Mouse (Mus musculus) lung, postnatal 25 days (tissue): ENCODE results near the gene Noxred1.
"Not testable (repeated sequence)": the region's sequence is repeated elsewhere in the genome, so short reads cannot be mapped to it uniquely, and the experiment has no call there.

ENCODE experiments used
- DNase-seq: peaks from one replicate; pipeline ENCODE4 v3.0.0; 2022; ENCODE audit warnings: low spot score

Noxred1 gene

DNA sequence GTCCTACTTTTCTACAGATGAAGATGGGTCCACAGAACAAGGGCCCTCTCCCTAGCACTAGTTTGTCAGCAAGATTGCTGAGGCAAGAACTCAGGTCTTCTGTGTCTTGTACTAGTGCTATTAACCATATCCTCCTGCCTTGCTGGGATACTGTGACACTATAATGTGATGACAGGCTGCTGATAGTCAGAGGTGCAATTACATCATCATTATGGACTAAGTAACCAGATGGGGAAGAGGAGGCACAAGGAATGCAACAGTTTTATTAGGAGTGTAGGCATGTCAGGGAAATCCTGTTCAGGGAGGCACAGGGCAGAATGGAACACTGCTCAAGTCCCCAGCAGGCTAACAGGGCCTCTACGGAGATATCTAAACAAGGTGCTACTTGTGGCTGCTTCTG, at the start of gene Noxred1:
Noxred1 (minus strand) TSS at position 101 of the 400 bp plus-strand sequence.
- no peak for DNase-seq

DNA sequence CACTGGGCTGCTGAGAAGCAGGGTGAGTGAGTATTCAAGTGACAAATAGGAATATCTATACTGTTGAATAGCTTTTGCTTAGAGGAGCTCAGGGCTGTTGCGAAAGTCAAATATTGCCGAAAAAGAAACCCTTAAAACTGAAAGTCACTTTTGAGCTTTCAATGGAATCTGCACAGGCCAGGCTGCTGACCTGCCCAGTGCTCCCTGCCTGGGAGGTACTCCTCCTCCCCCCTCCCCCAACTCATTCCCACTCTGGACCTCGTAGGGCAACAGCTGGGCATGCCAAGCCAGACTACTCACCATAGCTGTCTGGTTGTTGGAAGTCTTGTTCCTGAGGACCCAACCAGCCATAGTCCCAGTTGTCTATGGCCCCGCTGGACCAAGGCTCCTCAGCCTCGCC, 46.2 kb upstream of the Noxred1 start:
- DNase-seq = peak; percentile 44

DNA sequence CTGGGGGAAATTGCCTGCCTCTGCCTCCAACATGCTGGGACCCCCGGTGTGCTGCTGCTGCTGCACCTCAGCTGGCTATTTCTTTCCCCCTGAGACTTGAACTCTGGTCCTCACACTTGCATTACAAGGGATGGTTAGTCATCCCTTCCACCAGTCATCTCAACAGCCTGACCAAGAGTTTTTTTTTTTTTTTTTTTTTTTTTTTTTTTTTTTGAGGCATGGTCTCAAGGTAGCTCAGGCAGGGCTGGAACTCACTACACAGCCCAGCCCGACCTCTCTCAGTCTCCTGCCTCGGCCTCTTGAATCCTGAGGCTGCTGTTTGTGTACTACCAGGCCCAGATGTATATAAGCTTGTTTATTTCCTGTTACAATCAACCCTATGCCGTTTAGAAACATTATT, 45.7 kb upstream of the Noxred1 start:
- DNase-seq = no peak

DNA sequence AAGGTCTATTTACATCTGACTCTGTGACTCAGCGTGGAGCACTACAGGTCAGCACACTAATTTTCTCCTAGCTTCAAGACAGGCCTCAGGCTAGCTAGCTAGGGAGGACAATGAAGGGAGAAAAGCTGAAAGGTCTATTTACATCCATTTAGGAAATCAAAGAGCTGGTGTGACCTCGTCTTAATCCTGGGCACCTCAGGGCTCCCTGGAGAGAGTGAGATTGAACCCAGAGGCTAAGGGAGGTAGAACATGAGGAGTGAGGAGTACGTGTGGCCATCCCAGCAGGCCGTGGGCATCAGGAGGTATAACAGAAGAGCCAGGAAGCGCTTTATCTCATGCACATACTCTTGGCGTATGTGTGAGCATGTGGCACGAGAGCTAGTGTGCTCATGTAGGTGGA, 45.2 kb upstream of the Noxred1 start:
- DNase-seq = no peak

DNA sequence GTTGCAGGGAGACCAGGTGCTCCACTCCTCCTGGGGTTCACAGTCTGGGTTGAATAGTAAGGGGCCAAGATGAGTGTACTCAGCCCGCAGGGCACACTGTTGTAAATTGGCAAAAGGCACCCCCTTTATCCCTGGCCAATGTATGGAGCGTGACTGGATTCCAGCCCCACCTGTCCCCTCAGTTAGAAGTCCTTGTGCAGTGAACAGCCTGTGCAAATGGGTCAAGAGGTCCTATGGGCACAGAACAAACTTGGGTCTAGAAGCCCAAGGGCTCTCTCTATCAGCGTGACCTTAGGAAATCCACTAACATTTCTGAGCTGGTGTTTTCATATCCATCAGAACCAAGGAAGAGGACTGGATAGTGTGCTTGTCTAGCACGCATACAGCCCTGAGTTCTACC, 44.2 kb upstream of the Noxred1 start:
- no peak for DNase-seq

DNA sequence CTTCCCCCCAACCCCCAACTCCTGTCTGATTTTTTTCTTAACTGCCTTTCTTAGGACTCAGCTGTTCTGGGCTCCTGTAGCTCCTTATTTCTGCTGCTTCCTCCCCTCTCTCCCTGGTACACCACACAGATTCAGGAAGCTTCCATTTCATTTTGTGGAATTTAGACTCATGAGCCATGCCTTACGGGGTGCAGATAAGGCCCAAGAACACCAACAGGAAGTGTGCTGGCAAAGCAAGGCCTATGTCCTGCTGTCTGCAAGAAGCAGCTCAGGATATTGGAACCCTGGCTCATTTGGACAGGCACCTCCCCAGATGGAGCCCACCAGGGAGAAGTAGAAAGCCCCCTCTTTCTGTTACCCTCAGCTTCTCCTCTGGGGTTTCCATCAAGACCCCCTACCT, 43.2 kb upstream of the Noxred1 start:
- DNase-seq = no peak

DNA sequence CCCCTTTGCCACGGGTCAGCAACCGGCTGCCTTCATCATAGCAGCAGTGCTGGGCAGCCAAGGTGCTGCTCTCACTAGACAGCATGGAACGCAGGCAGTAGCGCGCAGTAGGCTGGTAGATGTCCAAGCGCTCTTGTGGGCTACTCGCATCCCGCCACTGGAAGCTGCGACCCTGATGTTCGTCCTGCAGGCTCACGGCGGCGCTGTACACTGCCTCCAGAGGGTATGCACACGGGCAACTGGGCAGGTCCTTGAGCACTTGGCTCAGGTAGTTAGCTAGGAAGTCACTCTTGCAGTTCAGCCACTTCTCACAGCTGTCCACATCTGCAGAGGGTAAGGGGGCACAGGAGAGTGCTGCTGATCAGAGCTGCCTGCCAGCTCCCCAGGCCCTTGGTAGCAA, 41.3 kb upstream of the Noxred1 start:
- no peak for DNase-seq

DNA sequence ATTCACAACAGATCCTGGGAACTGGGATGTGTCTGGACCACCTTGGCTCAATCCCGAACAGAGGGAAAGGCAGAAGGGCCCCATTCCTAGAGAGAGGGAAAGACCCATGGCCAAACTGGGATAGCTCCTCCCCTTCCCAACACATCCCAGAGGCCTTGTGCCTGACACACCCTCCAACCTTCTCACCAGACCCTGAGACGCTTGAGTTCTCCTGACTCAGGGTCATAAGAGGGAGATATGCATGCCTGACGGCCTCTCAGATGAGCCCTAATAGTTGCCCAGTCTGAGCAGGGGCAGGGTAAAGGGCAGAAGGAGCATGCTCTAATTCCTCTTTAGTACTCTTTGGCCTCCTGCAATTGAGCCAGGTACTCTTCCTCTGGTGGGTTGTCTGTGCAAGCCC, 40.8 kb upstream of the Noxred1 start:
- DNase-seq = no peak

DNA sequence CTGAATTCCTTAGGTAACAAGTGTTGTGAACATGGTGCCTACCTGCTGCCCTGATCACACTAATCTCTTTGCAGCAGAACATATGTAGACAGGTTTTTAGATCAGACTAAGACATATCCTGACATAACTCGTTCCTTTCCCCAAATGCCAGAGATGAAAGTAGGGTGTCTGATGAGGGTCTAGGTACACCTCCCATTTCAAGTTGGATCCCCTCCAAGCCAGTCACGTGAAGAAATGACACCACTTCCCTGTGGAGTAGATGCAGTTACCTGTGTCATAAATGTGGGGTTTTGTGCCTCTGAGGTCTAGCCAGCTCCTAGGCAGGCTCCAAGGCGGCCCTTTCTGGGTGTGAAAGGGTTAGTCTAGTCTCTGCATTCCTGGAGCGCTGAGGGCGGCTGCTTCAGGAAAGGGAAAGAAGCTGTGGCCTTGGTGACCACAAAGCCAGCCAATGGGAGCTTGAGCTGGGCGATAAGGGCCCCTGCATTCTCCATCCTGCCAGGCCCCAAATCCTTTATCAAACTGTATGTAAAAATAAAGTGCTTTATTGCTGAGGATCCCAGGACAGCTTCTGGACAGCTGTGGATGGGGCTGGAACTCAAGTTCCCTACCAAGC, 39.7 kb upstream of the Noxred1 start:
- DNase-seq = no peak

DNA sequence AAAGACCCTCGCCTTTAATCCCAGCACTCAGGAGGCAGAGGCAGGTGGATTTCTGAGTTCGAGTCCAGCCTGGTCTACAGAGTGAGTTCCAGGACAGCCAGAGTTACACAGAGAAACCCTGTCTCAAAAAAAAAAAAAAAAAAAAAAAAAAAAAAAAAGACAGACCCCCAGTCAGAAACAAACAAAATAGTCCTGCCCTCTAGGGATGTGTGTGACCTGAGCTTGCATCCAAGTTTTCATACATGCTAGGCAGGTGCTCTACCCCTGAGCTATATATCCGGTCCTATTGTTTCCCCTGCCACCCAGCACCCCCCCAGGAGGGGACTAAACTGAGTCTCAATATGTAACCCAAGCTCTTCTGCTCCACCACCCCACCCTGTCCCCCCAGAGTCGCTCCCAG, 38.7 kb upstream of the Noxred1 start:
- not testable (repeated sequence) for DNase-seq

DNA sequence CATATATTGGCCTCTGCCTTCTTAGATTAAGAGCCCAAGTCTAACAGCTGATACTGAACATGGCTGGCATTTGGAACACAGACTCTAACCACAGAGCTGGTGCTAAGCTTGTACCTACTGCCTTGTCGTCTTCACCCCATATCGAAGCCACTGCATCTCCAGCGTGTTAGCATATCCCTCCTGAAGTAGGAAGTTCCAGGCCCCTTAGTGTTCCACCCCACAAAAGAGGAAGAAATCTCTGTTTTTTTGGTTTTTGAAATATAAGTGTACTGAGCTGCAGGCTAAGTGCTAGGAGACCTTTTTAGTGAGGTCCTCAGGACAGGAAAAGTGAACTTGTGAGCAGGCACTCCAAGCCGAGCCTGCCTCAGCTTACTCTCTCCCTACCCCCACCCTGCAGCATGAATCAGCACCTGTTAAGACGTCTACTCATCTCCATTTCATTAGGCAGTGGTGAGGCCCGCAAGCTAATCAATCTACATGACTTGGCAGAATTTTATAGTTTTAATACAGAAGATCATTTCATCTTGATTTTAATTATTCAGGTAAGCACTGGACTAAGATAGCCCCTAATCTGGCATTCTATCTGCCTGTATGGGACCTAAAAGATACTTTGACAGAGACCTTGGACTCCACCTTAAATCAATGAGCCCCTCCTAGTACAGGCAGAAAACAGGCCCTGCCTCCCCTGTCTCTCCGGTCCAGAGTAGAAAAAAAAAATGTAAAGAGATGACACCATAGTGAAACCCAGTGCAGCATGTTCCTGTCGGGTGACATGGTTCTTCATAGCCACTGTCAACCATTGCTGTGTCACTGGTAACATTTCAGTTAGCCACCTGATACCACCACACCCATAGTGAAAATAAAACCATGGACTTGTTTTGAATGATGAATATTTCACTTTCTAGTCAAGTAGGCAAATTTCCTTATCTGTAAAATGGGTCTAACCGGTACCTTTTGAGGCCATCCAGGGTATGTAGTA, 36.6 kb upstream of the Noxred1 start:
- DNase-seq = no peak

DNA sequence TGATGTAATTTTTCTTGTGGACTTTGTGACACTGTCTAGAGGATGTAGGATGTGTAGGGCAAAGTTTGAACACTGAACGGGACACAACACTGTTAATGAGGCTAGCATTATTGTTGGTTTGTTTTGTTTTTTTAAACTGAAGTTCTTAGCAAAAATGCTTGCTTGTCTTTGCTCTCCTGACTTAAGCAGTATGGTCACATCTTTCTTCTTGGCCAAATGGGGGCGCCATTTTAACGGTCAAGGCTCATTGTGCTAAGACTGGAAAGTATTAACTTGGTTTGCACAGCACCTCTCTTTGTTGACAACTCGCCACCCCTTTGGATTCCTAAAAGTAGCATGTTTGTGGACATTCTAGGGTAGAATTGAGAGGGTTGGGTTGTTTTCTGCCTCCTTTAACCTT, 29.1 kb upstream of the Noxred1 start:
- DNase-seq = no peak

DNA sequence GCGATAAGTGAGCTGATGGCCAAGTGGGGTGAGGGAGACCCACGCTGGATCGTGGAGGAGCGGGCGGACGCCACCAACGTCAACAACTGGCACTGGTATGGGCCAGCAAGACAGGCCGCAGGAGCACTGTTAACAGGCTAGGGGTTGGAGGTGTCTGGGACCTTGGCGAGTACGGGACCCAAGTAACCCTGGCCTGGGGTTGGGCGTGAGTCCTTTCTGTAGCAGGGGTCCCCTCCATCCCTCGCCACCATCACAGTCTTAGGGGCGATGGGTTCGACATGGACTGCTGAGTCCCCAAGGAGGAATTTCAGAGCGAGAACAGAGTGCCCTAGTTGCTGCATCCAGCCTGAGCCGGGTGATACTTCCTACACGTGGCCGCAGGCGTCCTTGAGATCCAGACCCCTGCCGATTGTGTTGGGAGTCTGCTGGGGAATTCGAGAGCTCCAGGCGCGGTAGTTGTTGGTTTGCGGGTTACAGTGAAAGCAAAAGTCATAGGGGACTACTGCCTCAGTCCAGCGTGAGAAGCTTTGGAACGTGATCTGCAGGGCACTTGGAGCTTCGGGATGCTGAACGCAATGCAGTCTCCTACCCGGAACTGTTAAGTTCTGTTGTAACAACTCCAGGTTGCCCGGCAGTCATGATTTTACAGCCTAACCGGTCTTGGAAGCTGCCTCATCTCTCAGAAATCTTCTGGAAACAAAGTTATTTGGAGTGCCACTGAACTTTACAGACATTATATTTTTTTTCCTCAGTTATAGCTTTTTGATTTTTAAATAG, 28.5 kb upstream of the Noxred1 start:
- no peak for DNase-seq

DNA sequence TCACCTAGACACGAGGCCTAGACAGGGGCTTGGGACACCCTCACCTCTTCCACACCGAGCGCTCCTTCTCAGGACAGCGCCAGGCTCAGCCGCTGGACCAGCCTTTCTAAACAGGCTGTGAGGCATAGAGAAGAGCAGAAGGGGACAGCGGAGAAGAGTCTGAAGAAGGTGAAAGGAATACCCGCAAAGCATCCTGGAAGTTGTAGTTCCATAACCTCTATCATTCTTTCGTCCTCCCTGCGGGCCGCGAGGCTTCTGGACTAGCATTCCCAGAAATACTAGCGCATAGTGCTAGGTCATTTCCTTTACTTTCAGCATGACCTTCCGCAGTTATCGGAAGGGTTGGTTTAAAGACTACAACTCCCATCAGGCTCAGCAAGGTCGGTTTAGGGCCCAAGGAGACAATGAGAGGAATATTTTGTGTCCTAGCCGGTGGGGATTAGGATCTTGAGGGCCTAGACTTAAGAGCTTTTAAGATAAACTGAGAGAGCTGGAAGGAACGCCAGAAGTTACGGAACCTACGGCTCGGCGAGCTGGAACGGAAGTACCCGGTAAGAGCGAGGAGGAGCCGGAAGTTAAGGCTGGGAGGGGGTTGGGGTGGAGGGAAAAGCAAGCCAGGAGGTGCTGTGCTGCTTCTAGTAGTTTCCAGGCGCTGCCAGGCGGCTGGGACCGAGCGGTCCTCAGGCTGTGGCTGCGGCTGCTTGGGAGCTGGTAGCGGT, 27.7 kb upstream of the Noxred1 start, which contains the start of the genes Vipas39 and Ahsa1:
Vipas39 (minus strand) TSS at position 149 of the 719 bp plus-strand sequence.
Ahsa1 (plus strand) TSS at position 372 of the 719 bp plus-strand sequence.
- peak; percentile 97 for DNase-seq

DNA sequence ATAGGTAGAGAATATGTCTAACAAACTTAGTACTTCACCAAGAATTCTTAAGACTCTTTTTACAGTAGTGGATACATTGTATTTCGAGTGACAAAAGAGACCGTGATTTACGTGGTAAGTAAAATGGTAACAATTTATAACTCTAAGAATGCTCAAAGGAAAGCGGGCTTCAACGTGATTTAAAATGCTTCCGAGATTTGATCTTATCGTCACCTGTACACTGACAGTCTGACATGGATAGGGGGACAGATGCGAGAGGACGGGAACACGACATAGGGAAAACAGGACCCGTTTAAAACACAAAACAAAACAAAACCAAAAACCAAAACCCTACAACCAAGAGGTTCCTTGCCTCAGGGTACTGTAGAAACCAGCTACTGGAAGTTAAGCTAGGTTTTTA, 26.9 kb upstream of the Noxred1 start:
- no peak for DNase-seq

DNA sequence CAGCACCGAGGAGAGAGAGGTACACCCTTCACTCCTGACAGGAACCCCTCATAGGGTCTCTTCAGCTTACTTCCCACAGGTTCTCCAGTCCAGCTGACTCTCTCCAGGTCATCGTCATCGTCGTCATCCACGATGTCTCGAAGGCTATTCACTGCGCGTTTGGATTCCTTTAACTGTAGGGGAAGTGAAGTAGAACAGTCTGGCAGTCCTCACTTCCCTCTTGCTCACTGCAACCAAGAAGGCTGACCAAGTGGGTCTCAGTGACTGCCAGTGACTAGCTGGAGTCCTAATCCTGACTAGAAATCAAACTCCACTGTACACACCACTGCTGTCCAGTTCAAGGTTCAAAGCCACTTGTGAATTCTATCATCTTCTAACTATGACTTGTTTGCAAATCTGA, 22.0 kb upstream of the Noxred1 start:
- no peak for DNase-seq

DNA sequence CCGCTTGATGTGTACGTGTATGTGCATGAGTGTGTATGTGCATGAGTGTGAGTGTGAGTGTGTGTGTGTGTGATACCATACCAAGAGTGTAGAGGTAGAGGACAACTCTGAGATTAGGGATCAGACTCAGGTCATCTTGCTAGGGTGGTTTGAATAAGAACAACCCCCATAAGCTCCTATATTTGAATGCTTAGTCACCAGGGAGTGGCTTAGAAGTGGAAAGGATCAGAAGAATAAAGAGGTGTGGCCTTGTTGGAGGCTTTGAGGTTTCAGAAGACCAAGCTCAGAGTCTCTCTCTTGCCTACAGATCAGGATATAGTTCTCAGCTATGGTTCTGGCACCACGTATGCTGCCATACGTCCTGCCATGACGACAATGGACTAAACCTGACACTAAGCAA, 18.1 kb upstream of the Noxred1 start:
- DNase-seq = no peak

DNA sequence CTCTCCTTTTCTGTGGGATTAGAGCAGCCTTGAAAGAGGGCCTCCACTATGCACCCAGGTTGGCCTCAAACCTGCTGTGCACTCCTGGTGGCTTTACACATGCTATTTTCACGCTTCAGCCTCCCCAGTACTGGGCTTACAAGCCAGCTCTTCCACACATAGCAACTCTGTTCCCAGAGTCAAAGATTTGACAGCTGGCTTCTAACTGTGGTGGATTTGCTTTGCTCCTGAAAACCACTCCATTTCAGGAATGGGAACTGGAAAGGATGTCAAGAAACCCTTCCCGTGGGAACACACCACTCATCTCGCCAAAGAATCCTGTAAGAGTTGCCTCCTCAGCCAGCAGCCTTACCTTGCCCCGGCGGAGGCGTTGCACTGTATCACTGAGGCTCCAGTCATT, 15.3 kb upstream of the Noxred1 start:
- no peak for DNase-seq

DNA sequence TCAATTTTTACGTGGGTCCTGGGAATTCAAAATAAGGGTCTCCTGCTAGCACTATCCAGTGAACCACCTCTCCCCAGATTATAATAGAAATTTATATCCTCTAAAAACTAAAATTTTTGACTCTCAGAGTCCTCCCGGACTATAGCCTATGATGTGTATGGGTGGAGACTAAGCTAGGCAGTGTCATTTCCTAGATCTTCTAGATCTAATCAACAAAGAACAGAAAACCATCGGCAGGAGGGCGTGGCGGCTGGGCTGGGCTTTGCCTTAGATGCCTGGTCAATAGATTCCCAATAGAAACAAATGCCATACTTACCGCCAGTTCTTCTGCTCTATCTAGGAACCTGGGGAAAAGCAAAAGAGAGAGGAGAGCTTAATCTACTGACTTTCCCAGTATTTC, 11.6 kb upstream of the Noxred1 start:
- no peak for DNase-seq

DNA sequence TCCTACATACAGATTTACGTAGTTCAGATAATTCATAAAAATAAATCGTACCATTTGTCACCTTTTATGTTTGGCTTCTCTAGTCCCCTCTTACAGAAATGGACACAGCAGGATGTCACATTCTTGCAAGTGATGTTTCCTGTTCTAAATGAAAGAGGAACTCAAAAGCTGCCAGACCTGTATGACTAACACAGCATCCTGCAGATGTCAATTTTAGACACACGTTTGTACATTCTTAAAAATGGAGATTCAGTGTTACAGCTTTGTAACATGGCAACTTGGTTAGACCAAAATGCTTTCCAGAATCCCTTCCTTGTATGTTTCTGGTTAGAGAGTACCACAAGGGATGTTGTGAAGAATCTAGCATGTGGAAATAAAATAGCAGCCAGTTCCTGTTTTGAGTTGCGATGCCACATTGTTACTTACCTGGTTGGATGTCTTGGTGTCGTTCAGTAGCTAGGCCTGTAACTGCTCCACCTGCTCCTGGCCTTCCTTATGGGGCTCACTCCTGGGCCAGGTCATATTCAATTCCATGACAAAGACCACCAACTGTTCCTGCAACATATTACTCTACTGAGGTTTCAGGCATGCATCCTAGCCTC, 1.5 kb downstream of the Noxred1 start:
- no peak for DNase-seq

DNA sequence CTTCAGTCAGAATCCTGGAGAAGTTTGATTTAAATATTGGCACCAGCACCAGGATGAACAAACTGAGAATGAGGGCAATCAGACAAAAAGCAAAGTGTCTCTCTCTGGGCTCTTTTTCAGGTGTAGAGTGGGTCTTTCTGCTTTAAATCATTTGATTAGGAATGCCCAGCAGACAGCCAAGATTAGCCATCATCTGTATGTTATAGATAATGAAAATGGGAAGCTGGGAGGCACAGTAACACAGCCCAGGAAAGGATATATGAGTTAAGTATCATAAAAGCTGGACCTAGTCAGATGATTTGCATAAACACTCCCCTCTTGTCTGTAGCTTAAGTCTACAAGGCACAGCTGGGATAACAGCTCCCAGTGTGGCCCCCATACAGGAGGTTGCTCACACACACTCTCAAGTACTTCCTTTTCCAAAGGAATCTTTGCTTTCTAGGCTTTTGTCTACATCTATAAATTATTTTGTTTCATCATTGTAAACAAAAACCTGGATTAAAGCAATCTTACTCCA, 8.1 kb downstream of the Noxred1 start:
- DNase-seq = no peak
